Mouse (Mus musculus): ENCODE data around the gene Rab3c. TPM values are rescaled to one million over a fixed set of nuclear protein-coding genes. Genes with fewer than 3 reads are reported as not detected.
A peak's percentile ranks its signal among the peaks of the same experiment; 100 is the strongest.

Rab3c gene
- polyA plus RNA-seq, 1 experiment from 2014 or later: 165 TPM

- ATAC-seq: no peak
- 92% methylated on average over 3 of the region's 3 CpGs for WGBS
- no peaks in the 10 kb centered on the region; the same call in 1 of the 2 replicates for H3K36me3 ChIP-seq (ENCODE audit: control insufficient read depth, insufficient read depth)
- no peak overlapping the region for H3K27ac ChIP-seq (ENCODE audit: low read length)
- H3K9ac ChIP-seq (replicated peaks; ENCODE audit: low read depth, low read length): no peak overlapping the region
- H3K4me3 ChIP-seq (replicated peaks; ENCODE audit: low read length): no peak overlapping the region
- H3K4me1 ChIP-seq (replicated peaks; ENCODE audit: control insufficient read depth, insufficient read depth, low read length): 0 out of 2 replicates have a peak, but pooled peaks cover 2% of the 10 kb centered on the region
- no peaks in the 10 kb centered on the region for H3K27me3 ChIP-seq (replicated peaks; ENCODE audit: control insufficient read depth, insufficient read depth, low read length)
- no peak overlapping the region for H3K4me2 ChIP-seq (ENCODE audit: low read length)
- H3K9me3 ChIP-seq (ENCODE audit: control insufficient read depth, low read length): peaks cover 5% of the 10 kb centered on the region; the same call in 1 of the 2 replicates
Measured at GRCm38 (mm10) chr13:110275471-110275870, 5.3 kb downstream of the Rab3c start.

- H3K4me3 ChIP-seq (replicated peaks; ENCODE audit: low read length): no peak overlapping the region
- peaks cover 9% of the 10 kb centered on the region for H3K4me1 ChIP-seq (replicated peaks; ENCODE audit: control insufficient read depth, insufficient read depth, low read length)
- WGBS: 60% methylated on average over 1 of the region's 1 CpGs
- no peak overlapping the region for H3K9ac ChIP-seq (replicated peaks; ENCODE audit: low read depth, low read length)
- 0 out of 2 replicates have a peak overlapping the region, but pooled peaks have one; percentile 10 for H3K27ac ChIP-seq (ENCODE audit: low read length)
- peaks cover 6% of the 10 kb centered on the region for H3K36me3 ChIP-seq (ENCODE audit: control insufficient read depth, insufficient read depth)
- no peaks in the 10 kb centered on the region for H3K9me3 ChIP-seq (ENCODE audit: control insufficient read depth, low read length)
- no peak overlapping the region for H3K4me2 ChIP-seq (ENCODE audit: low read length)
- peak; percentile 83 for ATAC-seq
- H3K27me3 ChIP-seq (replicated peaks; ENCODE audit: control insufficient read depth, insufficient read depth, low read length): no peaks in the 10 kb centered on the region
Measured at GRCm38 (mm10) chr13:110260649-110261048, 20.1 kb downstream of the Rab3c start.

- no peaks in the 10 kb centered on the region for H3K9me3 ChIP-seq (ENCODE audit: control insufficient read depth, low read length)
- H3K9ac ChIP-seq (replicated peaks; ENCODE audit: low read depth, low read length): no peak overlapping the region
- no peaks in the 10 kb centered on the region for H3K4me1 ChIP-seq (replicated peaks; ENCODE audit: control insufficient read depth, insufficient read depth, low read length)
- H3K27me3 ChIP-seq (replicated peaks; ENCODE audit: control insufficient read depth, insufficient read depth, low read length): no peaks in the 10 kb centered on the region
- no peak for ATAC-seq
- H3K36me3 ChIP-seq (ENCODE audit: control insufficient read depth, insufficient read depth): peaks cover 6% of the 10 kb centered on the region; the same call in 1 of the 2 replicates
- no peak overlapping the region for H3K4me2 ChIP-seq (ENCODE audit: low read length)
- H3K27ac ChIP-seq (ENCODE audit: low read length): no peak overlapping the region
- 92% methylated on average over 5 of the region's 5 CpGs for WGBS
- H3K4me3 ChIP-seq (replicated peaks; ENCODE audit: low read length): no peak overlapping the region
Measured at GRCm38 (mm10) chr13:110251453-110251852, 29.3 kb downstream of the Rab3c start.

GRCm38 (mm10) chr13:110248481-110248880 is 32.3 kb downstream of the Rab3c start:
- H3K36me3 ChIP-seq (ENCODE audit: control insufficient read depth, insufficient read depth): no peaks in the 10 kb centered on the region
- no peak overlapping the region for H3K4me3 ChIP-seq (replicated peaks; ENCODE audit: low read length)
- no peaks in the 10 kb centered on the region for H3K9me3 ChIP-seq (ENCODE audit: control insufficient read depth, low read length)
- no peaks in the 10 kb centered on the region for H3K4me1 ChIP-seq (replicated peaks; ENCODE audit: control insufficient read depth, insufficient read depth, low read length)
- 78% methylated on average over 2 of the region's 2 CpGs for WGBS
- H3K4me2 ChIP-seq (ENCODE audit: low read length): no peak overlapping the region
- H3K27me3 ChIP-seq (replicated peaks; ENCODE audit: control insufficient read depth, insufficient read depth, low read length): no peaks in the 10 kb centered on the region
- no peak for ATAC-seq
- H3K27ac ChIP-seq (ENCODE audit: low read length): no peak overlapping the region
- H3K9ac ChIP-seq (replicated peaks; ENCODE audit: low read depth, low read length): no peak overlapping the region

- WGBS: 39% methylated on average over 3 of the region's 3 CpGs
- no peak for ATAC-seq
- no peaks in the 10 kb centered on the region for H3K36me3 ChIP-seq (ENCODE audit: control insufficient read depth, insufficient read depth)
- H3K27me3 ChIP-seq (replicated peaks; ENCODE audit: control insufficient read depth, insufficient read depth, low read length): no peaks in the 10 kb centered on the region
- peaks cover 16% of the 10 kb centered on the region for H3K4me1 ChIP-seq (replicated peaks; ENCODE audit: control insufficient read depth, insufficient read depth, low read length)
- H3K4me3 ChIP-seq (replicated peaks; ENCODE audit: low read length): no peak overlapping the region
- H3K4me2 ChIP-seq (ENCODE audit: low read length): no peak overlapping the region
- H3K9ac ChIP-seq (replicated peaks; ENCODE audit: low read depth, low read length): no peak overlapping the region
- no peak overlapping the region for H3K27ac ChIP-seq (ENCODE audit: low read length)
- no peaks in the 10 kb centered on the region for H3K9me3 ChIP-seq (ENCODE audit: control insufficient read depth, low read length)
Measured at GRCm38 (mm10) chr13:110238970-110239369, 41.8 kb downstream of the Rab3c start.

GRCm38 (mm10) chr13:110237209-110237935 is 43.4 kb downstream of the Rab3c start:
- H3K4me1 ChIP-seq (replicated peaks; ENCODE audit: control insufficient read depth, insufficient read depth, low read length): peaks cover 16% of the 10 kb centered on the region
- no peaks in the 10 kb centered on the region for H3K36me3 ChIP-seq (ENCODE audit: control insufficient read depth, insufficient read depth)
- 23% methylated on average over 10 of the region's 10 CpGs for WGBS
- no peak overlapping the region for H3K4me2 ChIP-seq (ENCODE audit: low read length)
- no peaks in the 10 kb centered on the region for H3K27me3 ChIP-seq (replicated peaks; ENCODE audit: control insufficient read depth, insufficient read depth, low read length)
- peak; percentile 41; the same call in 1 of the 2 replicates for ATAC-seq
- H3K27ac ChIP-seq (ENCODE audit: low read length): no peak overlapping the region
- no peak overlapping the region for H3K4me3 ChIP-seq (replicated peaks; ENCODE audit: low read length)
- no peak overlapping the region for H3K9ac ChIP-seq (replicated peaks; ENCODE audit: low read depth, low read length)
- H3K9me3 ChIP-seq (ENCODE audit: control insufficient read depth, low read length): no peaks in the 10 kb centered on the region

- WGBS: 67% methylated on average over 5 of the region's 5 CpGs
- Histone ChIP-seq H3K9me3 (ENCODE audit: control insufficient read depth, low read length) (no peaks in the 10 kb centered on the region), H3K27me3 (replicated peaks; ENCODE audit: control insufficient read depth, insufficient read depth, low read length) (no peaks in the 10 kb centered on the region), H3K4me1 (replicated peaks; ENCODE audit: control insufficient read depth, insufficient read depth, low read length) (peaks cover 16% of the 10 kb centered on the region), H3K36me3 (ENCODE audit: control insufficient read depth, insufficient read depth) (no peaks in the 10 kb centered on the region), H3K27ac (ENCODE audit: low read length) (no peak overlapping the region), H3K9ac (replicated peaks; ENCODE audit: low read depth, low read length) (no peak overlapping the region), H3K4me3 (replicated peaks; ENCODE audit: low read length) (no peak overlapping the region), H3K4me2 (ENCODE audit: low read length) (no peak overlapping the region)
- peak; percentile 57 for ATAC-seq
Measured at GRCm38 (mm10) chr13:110233364-110233763, 47.4 kb downstream of the Rab3c start.

- H3K36me3 ChIP-seq (ENCODE audit: control insufficient read depth, insufficient read depth): no peaks in the 10 kb centered on the region
- no peak overlapping the region for H3K4me3 ChIP-seq (replicated peaks; ENCODE audit: low read length)
- H3K9ac ChIP-seq (replicated peaks; ENCODE audit: low read depth, low read length): no peak overlapping the region
- no peak overlapping the region for H3K4me2 ChIP-seq (ENCODE audit: low read length)
- H3K9me3 ChIP-seq (ENCODE audit: control insufficient read depth, low read length): no peaks in the 10 kb centered on the region
- no peaks in the 10 kb centered on the region for H3K27me3 ChIP-seq (replicated peaks; ENCODE audit: control insufficient read depth, insufficient read depth, low read length)
- no peak for ATAC-seq
- peaks cover 4% of the 10 kb centered on the region; the same call in 1 of the 2 replicates for H3K4me1 ChIP-seq (replicated peaks; ENCODE audit: control insufficient read depth, insufficient read depth, low read length)
- WGBS: 90% methylated on average over 5 of the region's 5 CpGs
- H3K27ac ChIP-seq (ENCODE audit: low read length): no peak overlapping the region
Measured at GRCm38 (mm10) chr13:110231086-110231688, 49.6 kb downstream of the Rab3c start.

GRCm38 (mm10) chr13:110230046-110230445 is 50.8 kb downstream of the Rab3c start:
- no peaks in the 10 kb centered on the region for H3K9me3 ChIP-seq (ENCODE audit: control insufficient read depth, low read length)
- no peak overlapping the region for H3K4me2 ChIP-seq (ENCODE audit: low read length)
- no peaks in the 10 kb centered on the region for H3K36me3 ChIP-seq (ENCODE audit: control insufficient read depth, insufficient read depth)
- H3K4me3 ChIP-seq (replicated peaks; ENCODE audit: low read length): no peak overlapping the region
- no peaks in the 10 kb centered on the region for H3K27me3 ChIP-seq (replicated peaks; ENCODE audit: control insufficient read depth, insufficient read depth, low read length)
- ATAC-seq: no peak
- 95% methylated on average over 4 of the region's 4 CpGs for WGBS
- H3K4me1 ChIP-seq (replicated peaks; ENCODE audit: control insufficient read depth, insufficient read depth, low read length): peaks cover 4% of the 10 kb centered on the region; the same call in 1 of the 2 replicates
- H3K9ac ChIP-seq (replicated peaks; ENCODE audit: low read depth, low read length): no peak overlapping the region
- H3K27ac ChIP-seq (ENCODE audit: low read length): no peak overlapping the region

Measured in forebrain, embryonic 16.5 days (tissue).